Mouse (Mus musculus): Measurements from ENCODE around the gene 1700061G19Rik.
A peak's percentile ranks its signal among the peaks of the same experiment; 100 is the strongest.

Gene 1700061G19Rik

DNA sequence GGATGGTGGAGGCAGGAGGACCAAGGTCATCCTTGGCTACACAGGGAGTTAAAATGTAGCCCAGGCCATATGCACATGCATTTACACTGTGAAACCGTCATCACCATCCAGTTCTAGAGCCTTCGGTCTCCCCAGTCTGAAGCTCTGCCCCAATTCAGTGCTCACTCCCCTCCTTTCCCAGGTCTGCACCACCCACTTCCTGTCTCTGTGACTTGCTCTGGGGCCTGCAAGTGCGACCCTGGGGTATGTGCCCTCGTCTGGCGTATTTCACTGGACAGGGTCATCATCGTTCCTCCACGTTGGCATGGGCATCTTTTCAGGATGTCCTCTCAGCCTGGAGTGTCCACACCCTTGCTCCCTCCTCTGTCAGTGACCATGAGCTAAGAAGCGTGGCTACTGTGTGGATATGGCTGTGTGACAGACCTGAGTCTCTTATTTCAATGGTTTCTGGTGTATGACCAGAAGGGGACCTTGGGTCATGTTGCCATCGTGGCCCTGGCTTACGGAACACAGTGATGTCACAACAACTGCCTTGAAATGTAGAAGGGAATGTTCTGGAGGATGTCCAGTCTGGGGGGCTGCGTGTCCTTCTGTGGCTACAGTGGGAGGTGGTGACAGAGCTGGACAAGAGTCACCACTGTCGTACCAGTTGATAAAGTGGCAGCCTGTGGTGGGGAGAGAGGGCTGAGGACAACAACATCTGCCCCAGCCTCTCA lies at the start of gene 1700061G19Rik:
Gene 1700061G19Rik (plus strand): TSS at position 542 of the 716 bp plus-strand sequence.
- peak; percentile 64 for DNase-seq

- no peak for DNase-seq
These were observed 48.6 kb upstream of the 1700061G19Rik start for GRCm38 (mm10) chr17:56826718-56827117.

GRCm38 (mm10) chr17:56829171-56829570 lies 46.1 kb upstream of the 1700061G19Rik start:
- no peak for DNase-seq

DNA sequence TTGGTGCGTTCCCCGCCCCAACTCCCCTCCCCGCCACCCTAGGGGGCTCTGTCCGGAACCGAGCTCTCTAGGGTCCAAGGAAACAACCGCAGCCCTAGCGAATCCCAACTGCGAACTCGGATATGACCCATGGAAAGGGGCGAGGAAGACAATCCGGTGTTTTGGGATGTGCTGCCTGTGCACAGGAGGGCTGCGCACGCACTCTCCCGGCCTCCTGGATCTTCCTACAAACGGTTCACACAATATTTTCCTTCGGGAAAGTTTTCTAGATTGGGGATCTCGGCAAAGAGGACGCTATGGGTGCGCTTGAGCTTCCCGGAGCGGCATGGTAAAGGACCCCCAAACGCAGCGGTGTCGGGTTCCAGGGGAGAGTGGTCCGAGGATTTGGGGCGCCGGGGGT lies 45.5 kb upstream of the 1700061G19Rik start:
- peak; percentile 43 for DNase-seq

- no peak for DNase-seq
These were observed 44.7 kb upstream of the 1700061G19Rik start, which contains the start of gene Rfx2 for GRCm38 (mm10) chr17:56830411-56831110. TSS of gene Rfx2 (minus strand) at chr17:56831013.

DNA sequence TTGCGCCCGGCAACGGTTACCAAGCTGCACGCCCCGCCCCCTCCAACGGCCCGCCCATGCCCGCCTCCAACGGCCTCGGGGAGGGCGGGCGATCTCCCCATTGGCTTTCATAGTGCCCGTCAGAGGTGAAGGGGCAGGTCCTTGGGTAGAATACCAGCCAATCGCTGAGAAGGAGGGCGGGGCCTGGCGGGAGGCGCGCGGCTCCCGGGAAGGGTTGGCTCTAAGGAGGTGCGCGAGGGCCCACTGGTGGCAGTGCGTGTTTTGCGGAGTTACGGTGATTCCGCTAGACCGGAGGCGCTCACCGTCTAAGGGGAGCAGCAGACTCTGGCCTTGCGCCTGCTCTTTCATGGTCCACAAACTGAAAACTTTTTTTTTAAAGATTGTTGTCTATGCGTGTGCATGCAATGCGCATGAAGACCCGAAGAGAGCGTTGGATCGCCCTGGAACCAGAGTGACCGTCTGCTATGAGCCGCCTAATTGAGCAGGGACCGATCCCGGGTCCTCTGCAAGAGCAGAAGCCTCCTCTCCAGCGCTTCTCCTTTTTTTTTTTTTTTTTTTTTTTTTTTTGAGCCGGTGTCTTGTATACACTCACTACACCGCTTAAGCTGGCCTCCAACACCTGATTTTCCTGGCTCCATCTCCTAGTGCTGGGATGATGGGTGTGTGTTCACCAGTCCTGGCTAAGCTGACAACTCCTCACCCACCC lies 44.0 kb upstream of the 1700061G19Rik start:
- peak; percentile 100 for DNase-seq

DNA sequence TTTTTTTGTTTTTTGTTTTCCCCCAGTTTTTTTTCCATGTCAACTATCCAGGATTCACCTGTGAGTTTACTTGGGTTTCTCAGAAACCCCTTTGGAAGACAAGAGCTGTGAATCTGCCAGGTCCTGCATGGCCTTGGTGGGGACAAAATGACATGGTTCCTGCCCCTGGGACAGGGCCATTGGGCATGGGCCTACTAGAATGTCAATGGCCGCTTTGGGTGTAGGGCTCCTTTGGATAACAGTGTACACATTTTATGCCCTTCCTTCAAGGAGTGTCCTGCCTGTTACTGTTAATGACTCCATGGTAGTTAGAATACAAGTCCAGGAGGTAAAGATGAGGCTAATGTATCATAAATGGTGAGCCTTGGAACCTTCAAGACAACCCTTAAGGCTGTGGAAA lies 42.4 kb upstream of the 1700061G19Rik start:
- DNase-seq, result no peak

DNA sequence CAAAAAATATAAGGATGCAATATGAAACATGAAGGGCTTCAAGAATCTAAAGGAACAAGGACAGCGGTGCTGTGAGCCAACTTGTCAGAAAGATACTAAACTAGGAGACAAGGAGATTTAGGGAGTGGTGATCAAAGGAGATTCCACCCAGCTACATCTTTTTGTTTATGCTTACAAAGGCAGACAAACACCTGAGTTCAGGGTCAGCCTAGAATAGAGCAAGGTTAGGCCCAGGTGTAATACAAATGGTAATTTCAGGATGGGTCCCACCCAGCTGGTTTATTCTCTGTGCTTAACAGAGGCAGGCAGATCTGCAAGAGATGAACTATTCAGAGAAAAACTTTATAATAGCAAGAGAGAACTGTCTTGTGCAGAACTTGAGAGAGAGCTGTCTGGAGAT lies 41.9 kb upstream of the 1700061G19Rik start:
- no peak for DNase-seq

DNA sequence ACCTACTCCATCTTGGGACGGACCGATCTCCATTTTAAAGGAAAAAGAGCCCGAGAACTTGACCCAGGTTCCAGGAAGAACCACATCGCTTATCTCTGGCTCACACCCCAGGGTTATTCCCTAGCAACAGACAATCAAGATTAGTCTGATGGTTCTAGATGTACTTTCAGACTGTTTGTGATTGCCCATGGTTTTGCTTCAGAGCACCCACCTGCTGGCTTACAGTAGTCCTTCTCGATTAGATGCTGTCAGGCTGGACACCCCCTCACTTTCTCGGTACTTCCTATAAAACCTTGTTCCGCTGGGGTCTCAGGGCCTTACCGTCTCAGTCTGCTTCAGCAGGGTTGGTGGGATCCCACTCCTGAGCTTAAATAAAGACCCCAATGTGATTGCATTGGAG lies 38.9 kb upstream of the 1700061G19Rik start:
- no peak for DNase-seq

GRCm38 (mm10) chr17:56840524-56840923 lies 34.8 kb upstream of the 1700061G19Rik start:
- no peak for DNase-seq

- no peak for DNase-seq
These were observed 33.1 kb upstream of the 1700061G19Rik start for GRCm38 (mm10) chr17:56842173-56842572.

DNA sequence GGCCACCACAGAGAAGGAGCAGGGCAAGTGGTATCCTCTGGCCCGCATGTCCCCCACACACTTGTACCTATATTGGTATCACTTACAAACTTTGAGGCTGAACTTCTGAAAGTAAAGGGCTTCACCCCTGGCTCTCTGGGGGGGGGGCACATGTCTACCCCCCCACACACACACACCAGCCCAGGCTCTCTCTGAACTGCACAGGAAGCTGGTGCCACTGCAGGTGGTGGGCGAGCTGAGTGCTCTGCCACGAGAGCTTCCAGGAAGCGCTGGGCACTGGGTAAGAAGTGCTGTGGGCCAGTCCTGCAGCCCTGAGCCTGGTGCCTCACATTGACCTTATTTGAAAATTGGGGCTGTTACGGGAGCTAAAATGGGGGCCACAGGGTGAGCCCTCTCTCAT lies 31.6 kb upstream of the 1700061G19Rik start:
- peak; percentile 71 for DNase-seq

GRCm38 (mm10) chr17:56848785-56849184 lies 26.5 kb upstream of the 1700061G19Rik start:
- DNase-seq, result no peak

GRCm38 (mm10) chr17:56849710-56850109 lies 25.6 kb upstream of the 1700061G19Rik start:
- no peak for DNase-seq

GRCm38 (mm10) chr17:56851167-56851566 lies 24.1 kb upstream of the 1700061G19Rik start:
- no peak for DNase-seq

DNA sequence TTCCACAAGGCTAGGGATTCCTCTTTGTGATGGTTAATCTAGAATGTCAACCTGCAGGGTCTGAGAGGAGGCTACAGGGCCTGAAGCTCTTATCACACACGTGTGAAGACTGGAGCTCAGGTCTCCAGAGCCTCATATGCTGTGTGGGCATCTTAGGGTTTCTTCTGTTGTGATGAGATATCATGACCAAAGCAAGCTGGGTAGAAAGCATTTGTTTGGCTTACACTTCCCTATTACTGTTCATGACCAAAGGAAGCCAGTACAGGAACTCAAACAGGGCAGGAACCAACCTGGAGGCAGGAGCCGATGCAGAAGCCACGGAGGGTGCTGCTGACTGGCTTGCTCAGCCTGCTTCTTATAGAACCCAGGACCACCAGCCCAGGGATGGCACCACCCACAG lies 19.9 kb upstream of the 1700061G19Rik start:
- no peak for DNase-seq

DNA sequence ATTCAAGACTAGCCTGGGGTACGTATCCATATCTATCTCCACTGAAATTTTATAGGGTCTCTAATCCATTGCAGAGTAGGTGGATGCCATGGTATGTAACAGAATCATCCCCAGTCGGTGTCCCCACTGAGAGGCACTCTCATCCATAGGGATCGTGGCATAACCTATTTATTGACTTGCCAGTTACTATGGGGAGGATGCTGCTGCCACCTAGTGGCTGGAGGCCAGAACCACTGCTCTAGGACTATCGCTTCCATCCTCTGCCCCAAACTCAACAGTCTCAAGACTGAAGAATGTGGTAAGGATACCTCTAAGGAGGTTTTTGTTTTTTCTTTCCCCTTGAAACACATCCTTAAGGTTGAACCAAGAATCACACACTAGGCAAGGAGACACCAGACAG lies 17.1 kb upstream of the 1700061G19Rik start:
- DNase-seq, result peak; percentile 85

GRCm38 (mm10) chr17:56858922-56859321 lies 16.4 kb upstream of the 1700061G19Rik start:
- no peak for DNase-seq

- peak; percentile 64 for DNase-seq
These were observed 14.1 kb upstream of the 1700061G19Rik start for GRCm38 (mm10) chr17:56861197-56861596.

DNA sequence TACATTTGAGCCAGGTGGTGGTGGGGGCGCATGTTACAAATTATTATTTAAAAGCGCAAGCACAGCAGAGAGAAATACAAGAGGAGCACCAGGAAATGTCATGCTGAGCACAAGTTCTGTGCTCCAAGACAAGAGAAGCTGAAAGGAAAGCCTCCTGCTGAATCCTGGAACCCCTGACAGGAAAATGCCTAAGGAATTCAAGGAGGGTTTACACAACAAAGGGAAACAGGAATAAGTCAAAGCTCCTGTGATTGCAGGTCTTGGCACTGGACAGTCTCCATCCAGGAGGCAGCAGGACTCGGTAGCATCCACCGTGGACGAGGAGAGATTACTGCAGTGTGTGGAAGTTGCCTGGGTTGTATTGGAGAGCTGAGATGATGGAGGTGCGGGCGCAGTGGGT lies 9.2 kb upstream of the 1700061G19Rik start:
- DNase-seq, result no peak

GRCm38 (mm10) chr17:56869481-56869977 lies 5.7 kb upstream of the 1700061G19Rik start:
- no peak for DNase-seq

DNA sequence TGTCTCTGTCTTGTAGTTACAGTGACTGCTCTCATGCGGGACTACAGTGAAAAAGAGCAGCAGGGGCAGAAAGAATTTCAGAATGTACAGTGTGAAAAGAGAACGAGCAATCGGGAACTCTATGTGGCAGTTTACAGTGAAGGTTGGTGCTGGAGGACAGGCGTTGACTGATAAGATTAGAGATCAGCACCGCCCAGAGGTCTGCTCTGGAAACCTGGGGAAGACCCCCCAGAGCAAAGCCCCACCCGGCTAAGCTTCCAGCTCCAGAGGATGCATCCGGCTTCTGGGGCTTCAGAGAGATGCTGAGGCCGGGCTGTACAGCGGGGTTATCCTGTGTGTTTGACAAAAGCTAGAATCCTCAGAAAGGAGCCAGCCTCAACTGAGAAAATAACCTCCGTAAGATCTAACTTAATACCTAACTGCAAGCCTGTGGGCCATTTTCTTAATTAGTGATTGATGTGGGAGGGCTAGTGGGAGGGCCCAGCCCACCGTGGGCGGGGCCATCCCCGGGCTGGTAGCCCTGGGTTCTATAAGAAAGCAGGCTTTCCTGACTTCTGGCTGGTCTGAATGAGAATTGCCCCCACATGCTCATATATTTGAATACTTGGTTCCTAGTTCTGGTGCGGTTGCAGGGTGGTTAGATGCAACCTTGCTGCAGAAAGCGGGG lies 4.9 kb upstream of the 1700061G19Rik start:
- DNase-seq, result no peak

DNA sequence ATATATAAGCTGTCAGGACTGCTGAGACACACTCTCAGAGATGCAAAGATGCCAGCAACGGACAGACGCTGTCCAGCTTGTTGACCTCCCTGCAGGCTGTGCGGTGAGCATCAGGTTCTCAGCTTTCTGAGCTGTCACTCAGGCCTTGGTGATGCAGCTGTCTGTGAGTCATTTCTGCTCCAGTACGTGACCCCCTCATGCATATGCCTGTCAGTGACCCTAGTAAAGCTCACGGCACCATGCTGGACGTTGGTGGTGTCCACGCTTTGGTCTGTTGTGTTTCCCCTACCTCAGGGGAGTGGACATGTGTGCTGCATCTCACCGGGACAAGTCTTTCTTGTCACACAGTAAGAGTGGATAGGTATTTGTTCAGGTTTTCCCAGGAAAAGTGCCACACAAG lies 3.5 kb upstream of the 1700061G19Rik start:
- no peak for DNase-seq
